In the genomic region with DNA sequence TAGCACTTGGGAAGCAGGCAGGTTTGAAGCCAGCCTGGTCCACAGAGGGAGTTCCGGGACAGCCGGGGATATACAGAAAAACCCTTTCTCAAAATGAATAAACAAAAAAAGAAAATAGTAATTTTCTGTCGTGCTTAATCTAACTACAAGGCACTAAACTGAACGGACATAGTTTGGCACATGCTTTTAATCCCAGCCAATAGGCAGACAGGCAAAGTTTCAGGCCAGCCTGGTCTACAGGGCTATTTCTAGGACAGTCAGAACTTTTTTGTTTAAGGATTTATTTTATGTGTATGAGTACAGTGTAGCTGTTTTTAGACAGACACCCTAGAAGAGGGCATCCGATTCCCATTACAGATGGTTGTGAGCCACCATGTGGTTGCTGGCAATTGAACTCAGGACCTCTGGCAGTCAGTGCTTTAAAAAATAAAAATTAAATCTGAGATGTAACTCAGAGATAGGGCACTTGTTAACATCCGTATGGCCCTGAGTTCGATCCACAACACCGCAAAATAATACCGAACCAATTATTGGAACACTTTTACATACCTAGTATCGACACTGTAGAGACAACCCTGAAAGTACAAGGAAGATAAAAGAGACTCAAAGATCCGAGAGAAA, we compare ENCODE assay signal across 8 mouse cellular contexts. TPM values are rescaled to one million over a fixed set of nuclear protein-coding genes. Genes with fewer than 3 reads are reported as not detected.
DNase-seq lines count a peak whose midpoint lies in the region; ATAC-seq and TF ChIP-seq lines count a peak whose summit lies in the region.

No protein-coding gene starts in this region.

- peak overlapping the region; percentile 42 for H3K4me2 ChIP-seq in midbrain, postnatal 0 days (ENCODE audit: low read depth, low read length, poor library complexity, severe bottlenecking)

- peaks cover 5% of the 10 kb centered on the region; the same call in 1 of the 2 replicates for H3K4me1 ChIP-seq in testis, adult 2 months (ENCODE audit: control insufficient read depth, insufficient read depth, low read length)
- H3K4me1 ChIP-seq in midbrain, postnatal 0 days (ENCODE audit: insufficient read depth, low read length), result 0 out of 2 replicates have a peak, but pooled peaks cover 6% of the 10 kb centered on the region

- H3K36me3 ChIP-seq in testis, adult 2 months (ENCODE audit: control insufficient read depth, insufficient read depth, low read length), result no peaks in the 10 kb centered on the region
- no peaks in the 10 kb centered on the region for H3K36me3 ChIP-seq in midbrain, postnatal 0 days (ENCODE audit: insufficient read depth, low read length)

- peak; percentile 34 for DNase-seq in cerebellum, adult 9-11 months
- no peak for DNase-seq in cerebellum, adult 18-20 months
- DNase-seq in testis, postnatal 14 days (ENCODE audit: low spot score), result no peak
- no peak for DNase-seq in midbrain, postnatal 0 days (ENCODE audit: low spot score)
- DNase-seq in layer of hippocampus, postnatal 36 days, result no peak
- no peak for DNase-seq in left cerebral cortex, postnatal 14 days (ENCODE audit: low spot score in 2 of 2)

- 12% methylated on average over 11 of the region's 11 CpGs for WGBS in midbrain, postnatal 0 days

- peak overlapping the region; percentile 78 for H3K27ac ChIP-seq in testis, adult 2 months (ENCODE audit: control insufficient read depth, insufficient read depth, low read depth, low read length)
- H3K27ac ChIP-seq in midbrain, postnatal 0 days (ENCODE audit: low read depth, low read length), result peak overlapping the region; percentile 62

- no peaks in the 10 kb centered on the region for H3K9me3 ChIP-seq in midbrain, postnatal 0 days (ENCODE audit: low read length)

- intact Hi-C loops in left cerebral cortex, postnatal 14 days (cut with DNase I), result no loop called here

- no peaks in the 10 kb centered on the region for H3K27me3 ChIP-seq in testis, adult 2 months (ENCODE audit: control insufficient read depth, insufficient read depth, low read length)
- H3K27me3 ChIP-seq in midbrain, postnatal 0 days (ENCODE audit: insufficient read depth, low read length), result no peaks in the 10 kb centered on the region

- H3K4me3 ChIP-seq in testis, adult 2 months (ENCODE audit: control insufficient read depth, low read depth, low read length), result peak overlapping the region; percentile 98
- peak overlapping the region; percentile 99 for H3K4me3 ChIP-seq in midbrain, postnatal 0 days (ENCODE audit: low read depth, low read length)

- peak; percentile 6 for ATAC-seq in inflammation-experienced regulatory T-cells, adult 6 months
- ATAC-seq in midbrain, postnatal 0 days (ENCODE audit: low FRiP score), result peak; percentile 47; the same call in 1 of the 2 replicates

- H3K9ac ChIP-seq in midbrain, postnatal 0 days (replicated peaks; ENCODE audit: low read length, poor library complexity, severe bottlenecking), result peak overlapping the region; percentile 46

- no peak for TF ChIP-seq CTCF in testis, adult 2 months (IDR thresholded peaks at IDR 0.05; ENCODE audit: control insufficient read depth, insufficient read depth, insufficient replicate concordance, low read depth, low read length)
- TF ChIP-seq CTCF in midbrain, postnatal 0 days (IDR thresholded peaks at IDR 0.05), result peak; percentile 18

- TF ChIP-seq POLR2A in testis, adult 2 months (IDR thresholded peaks at IDR 0.05; ENCODE audit: control insufficient read depth, low read depth, low read length), result no peak

RNA-seq across cellular contexts. Expression of gene Srsf4, which starts 0.6 kb away (rescaled TPM):
- polyA plus RNA-seq in testis, adult 2 months (2012; rRNA removed), result 41.6 and 44.1 TPM in 2 replicates
- 10 to 100 TPM in 2 of 3 experiments, 1 to 10 TPM in 1; 9.8 to 19.5 (median 15.4) TPM for polyA plus RNA-seq in inflammation-experienced regulatory T-cells, adult 6 months (2017; shearing (Covaris generic))
- total RNA-seq in midbrain, postnatal 0 days (2014; rRNA removed), result 29.3 and 30.2 TPM in 2 replicates
- polyA plus RNA-seq in midbrain, postnatal 0 days (2015; fragmentation: Nextera tagmentation; extraction: Ambion mirVana), result 82.6 and 86.2 TPM in 2 replicates
- total RNA-seq in layer of hippocampus, postnatal 36 days (2021), result 10 to 100 TPM; 67.8 to 74.8 TPM
- 10 to 100 TPM; 67.2 to 78.6 TPM for total RNA-seq in left cerebral cortex, postnatal 14 days (2021)

RNA-seq across cellular contexts. Expression of gene Mecr, which starts 29.5 kb away (rescaled TPM):
- polyA plus RNA-seq in testis, adult 2 months (2012; rRNA removed), result 17.2 and 19.3 TPM in 2 replicates
- polyA plus RNA-seq in inflammation-experienced regulatory T-cells, adult 6 months (2017; shearing (Covaris generic)), result 10 to 100 TPM; 12.9 to 28.6 (median 22.3) TPM
- total RNA-seq in midbrain, postnatal 0 days (2014; rRNA removed), result 24.5 and 28.7 TPM in 2 replicates
- polyA plus RNA-seq in midbrain, postnatal 0 days (2015; fragmentation: Nextera tagmentation; extraction: Ambion mirVana), result 30.4 and 31.7 TPM in 2 replicates
- total RNA-seq in layer of hippocampus, postnatal 36 days (2021), result 10 to 100 TPM; 29.9 to 34.9 TPM
- total RNA-seq in left cerebral cortex, postnatal 14 days (2021), result 10 to 100 TPM; 31.6 to 34.7 TPM

RNA-seq across cellular contexts. Expression of gene Ptpru, which starts 34.7 kb away (rescaled TPM):
- 2.5 and 3.1 TPM in 2 replicates for polyA plus RNA-seq in testis, adult 2 months (2012; rRNA removed)
- not detected for polyA plus RNA-seq in inflammation-experienced regulatory T-cells, adult 6 months (2017; shearing (Covaris generic))
- 34.2 and 37.0 TPM in 2 replicates for total RNA-seq in midbrain, postnatal 0 days (2014; rRNA removed)
- polyA plus RNA-seq in midbrain, postnatal 0 days (2015; fragmentation: Nextera tagmentation; extraction: Ambion mirVana), result 22.2 and 22.8 TPM in 2 replicates
- 100 to 1,000 TPM in 1 of 2 experiments, 10 to 100 TPM in 1; 89.3 to 104 TPM for total RNA-seq in layer of hippocampus, postnatal 36 days (2021)
- 10 to 100 TPM; 63.8 to 64.9 TPM for total RNA-seq in left cerebral cortex, postnatal 14 days (2021)

RNA-seq across cellular contexts. Expression of gene Tmem200b, which starts 48.8 kb away (rescaled TPM):
- polyA plus RNA-seq in testis, adult 2 months (2012; rRNA removed), result 11.2 and 13.3 TPM in 2 replicates
- not detected for polyA plus RNA-seq in inflammation-experienced regulatory T-cells, adult 6 months (2017; shearing (Covaris generic))
- total RNA-seq in midbrain, postnatal 0 days (2014; rRNA removed), result 1.0 and 4.3 TPM in 2 replicates
- polyA plus RNA-seq in midbrain, postnatal 0 days (2015; fragmentation: Nextera tagmentation; extraction: Ambion mirVana), result 0.22 and 0.28 TPM in 2 replicates
- total RNA-seq in layer of hippocampus, postnatal 36 days (2021), result 1 to 10 TPM; 1.1 to 2.6 TPM
- 1 to 10 TPM; 5.9 to 6.1 TPM for total RNA-seq in left cerebral cortex, postnatal 14 days (2021)
